Mouse (Mus musculus) retina, adult 2 months (tissue): ENCODE measurements around the gene Apoa2.
A peak's percentile ranks its signal among the peaks of the same experiment; 100 is the strongest.

Experiments used
- DNase-seq: peaks from one replicate; pipeline ENCODE4 v3.0.0-alpha.2; 2012; ENCODE audit warnings: low read depth, low spot score

The Apoa2 gene

GRCm38 (mm10) chr1:171205704-171206493, 19.0 kb upstream of the Apoa2 start:
- no peak for DNase-seq

GRCm38 (mm10) chr1:171209409-171209808, 15.4 kb upstream of the Apoa2 start:
- DNase-seq: no peak

DNA sequence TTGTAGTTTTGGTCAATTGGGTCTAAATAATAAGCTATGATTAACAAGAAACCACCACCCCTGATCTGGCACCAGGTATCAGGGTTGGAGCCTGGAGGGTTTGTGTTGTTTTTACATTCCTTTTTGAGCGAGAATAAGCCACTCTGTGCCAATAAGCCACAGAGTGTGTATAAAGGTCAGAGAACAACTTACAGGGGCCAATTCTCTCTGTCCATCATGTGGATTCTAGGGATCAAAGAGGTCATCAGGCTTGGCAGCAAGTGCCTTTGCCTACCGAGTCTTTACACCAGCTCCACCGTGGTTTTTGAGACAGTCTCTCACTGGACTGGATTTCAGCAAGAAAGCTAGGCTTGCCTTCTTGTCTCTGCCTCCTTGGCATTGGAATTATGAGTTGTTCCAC, 12.0 kb upstream of the Apoa2 start:
- DNase-seq: no peak

GRCm38 (mm10) chr1:171213801-171214496, 10.9 kb upstream of the Apoa2 start, which contains the start of gene Nr1i3:
TSS of gene Nr1i3 (plus strand) at chr1:171213970.
- no peak for DNase-seq

GRCm38 (mm10) chr1:171216241-171216955, 8.5 kb upstream of the Apoa2 start:
- DNase-seq: no peak

DNA sequence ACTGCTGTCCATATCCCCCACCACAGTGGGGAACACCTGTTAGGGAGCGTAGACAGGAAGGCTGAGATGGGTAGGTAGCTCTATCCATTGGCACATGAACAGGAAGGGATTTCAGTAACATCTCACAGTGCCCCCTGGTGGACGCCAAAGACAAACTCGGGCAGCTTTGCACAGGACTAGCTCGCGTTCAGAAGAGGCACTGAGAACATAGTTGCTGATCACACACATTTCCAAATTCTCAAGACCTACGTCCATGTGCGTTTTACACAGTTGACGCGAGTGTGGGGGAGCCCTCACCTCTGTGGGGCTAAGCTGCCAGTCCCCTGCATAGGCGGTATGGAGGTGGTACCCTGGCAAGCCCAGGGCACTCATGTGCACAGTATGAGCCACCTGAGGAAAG, 4.0 kb upstream of the Apoa2 start:
- peak; percentile 73 for DNase-seq

DNA sequence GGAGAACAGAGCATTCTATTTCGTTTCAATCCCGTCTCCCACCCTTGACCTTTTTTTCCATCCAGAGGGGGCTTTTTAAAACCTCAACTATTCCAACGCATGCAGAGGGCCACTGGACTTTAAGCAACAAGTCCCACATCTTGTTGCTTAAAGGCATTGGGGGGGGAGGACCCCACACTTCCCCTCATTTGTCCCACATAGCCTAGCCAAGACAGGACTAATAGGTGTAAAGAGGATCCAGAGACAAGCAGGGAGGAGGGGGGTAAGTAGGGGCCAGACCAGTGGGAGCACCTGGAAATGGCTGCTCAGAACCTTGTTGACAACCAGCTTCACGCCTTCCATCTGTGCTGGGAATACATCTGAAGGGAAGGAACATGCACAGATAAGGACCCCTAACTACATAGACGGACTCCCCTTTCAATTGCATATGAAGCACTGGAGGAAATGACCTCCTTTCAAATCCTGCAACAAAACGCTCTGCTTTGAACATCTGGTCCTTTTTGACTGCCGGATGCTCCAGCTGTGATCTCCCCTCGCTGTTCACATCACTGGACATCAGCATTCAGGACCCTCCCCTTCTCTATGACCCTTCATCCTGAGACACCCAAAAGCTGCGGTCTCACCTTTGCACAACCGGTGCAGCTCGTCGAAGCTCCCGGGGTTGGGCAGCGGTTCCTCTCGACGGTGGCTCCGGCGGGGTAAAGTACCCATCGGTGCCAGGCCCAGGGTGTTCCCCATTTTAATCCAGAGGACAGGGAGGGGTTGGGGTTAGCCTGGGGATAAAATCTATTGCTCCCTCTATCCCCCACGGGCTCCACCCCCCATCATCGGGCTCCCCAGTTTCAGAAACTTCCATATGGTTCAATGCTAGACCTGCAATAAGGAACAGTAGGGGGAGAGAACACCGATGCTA, 3.3 kb upstream of the Apoa2 start:
- DNase-seq: no peak

GRCm38 (mm10) chr1:171222238-171223155, 2.4 kb upstream of the Apoa2 start, which contains the start of gene Tomm40l:
TSS of gene Tomm40l (minus strand) at chr1:171222514.
- DNase-seq: peak; percentile 94

- no peak for DNase-seq
Observed at GRCm38 (mm10) chr1:171223168-171223567, 1.7 kb upstream of the Apoa2 start.

GRCm38 (mm10) chr1:171223796-171224195, 1.1 kb upstream of the Apoa2 start:
- no peak for DNase-seq

GRCm38 (mm10) chr1:171226780-171227179, 1.9 kb downstream of the Apoa2 start:
- no peak for DNase-seq

DNA sequence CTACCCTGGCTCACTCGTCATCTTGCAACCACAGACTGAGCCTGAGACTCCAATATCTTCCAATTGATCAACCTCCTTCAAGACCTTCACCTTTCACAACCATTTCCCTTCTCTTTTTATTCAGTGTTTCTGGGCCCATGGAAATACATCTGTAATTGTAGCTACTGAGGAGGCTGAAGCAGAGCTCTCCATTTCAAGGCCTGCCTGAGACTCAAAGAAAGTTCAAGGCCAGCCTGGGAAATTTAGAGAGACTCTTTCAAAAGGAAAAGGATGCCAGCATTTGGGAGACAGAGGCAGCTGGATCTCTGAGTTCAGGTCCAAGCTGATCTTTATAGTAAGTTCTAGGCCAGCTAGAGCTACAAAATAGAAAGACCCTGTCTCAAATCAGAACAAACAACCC, 3.0 kb downstream of the Apoa2 start:
- no peak for DNase-seq

DNA sequence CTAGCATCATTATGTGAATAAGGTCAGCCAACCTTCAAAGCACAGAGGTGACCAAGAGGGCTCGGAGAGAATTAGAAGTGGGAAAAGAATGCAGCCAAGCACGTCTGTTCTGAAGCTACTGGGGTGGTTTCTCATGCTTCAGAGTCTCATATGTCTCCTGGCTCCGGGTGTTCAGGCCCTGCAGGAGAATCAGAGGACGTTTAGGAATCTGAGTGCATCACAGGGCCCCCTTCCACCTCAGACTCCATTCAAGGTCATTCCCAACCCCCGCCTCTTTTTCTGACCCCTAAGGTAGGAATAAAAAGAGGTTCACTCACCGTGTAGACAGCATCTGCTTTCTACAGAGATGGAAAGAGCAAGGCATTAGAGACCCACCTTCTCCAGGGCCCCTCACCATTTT, 4.9 kb downstream of the Apoa2 start:
- DNase-seq: no peak

DNA sequence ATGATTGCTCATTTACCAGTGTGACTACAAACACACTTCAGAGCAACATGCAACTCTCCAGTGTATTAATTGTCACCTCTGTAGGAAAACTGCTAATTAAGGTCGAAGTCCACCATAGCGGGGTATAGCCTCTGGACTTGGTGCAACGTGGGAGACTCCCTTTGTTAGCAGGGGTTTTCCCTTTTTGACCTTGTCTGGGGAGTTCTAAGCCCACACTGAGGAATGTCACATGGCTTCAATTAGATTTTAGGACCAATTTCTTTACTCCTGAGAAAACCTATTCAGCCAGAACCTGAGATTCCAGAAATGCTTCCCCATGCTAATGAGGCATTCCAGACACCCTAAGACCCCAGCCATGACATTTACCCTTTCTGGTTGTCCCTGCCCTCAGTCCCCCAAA, 5.4 kb downstream of the Apoa2 start:
- no peak for DNase-seq

- no peak for DNase-seq
Observed at GRCm38 (mm10) chr1:171231844-171232243, 7.0 kb downstream of the Apoa2 start.

DNA sequence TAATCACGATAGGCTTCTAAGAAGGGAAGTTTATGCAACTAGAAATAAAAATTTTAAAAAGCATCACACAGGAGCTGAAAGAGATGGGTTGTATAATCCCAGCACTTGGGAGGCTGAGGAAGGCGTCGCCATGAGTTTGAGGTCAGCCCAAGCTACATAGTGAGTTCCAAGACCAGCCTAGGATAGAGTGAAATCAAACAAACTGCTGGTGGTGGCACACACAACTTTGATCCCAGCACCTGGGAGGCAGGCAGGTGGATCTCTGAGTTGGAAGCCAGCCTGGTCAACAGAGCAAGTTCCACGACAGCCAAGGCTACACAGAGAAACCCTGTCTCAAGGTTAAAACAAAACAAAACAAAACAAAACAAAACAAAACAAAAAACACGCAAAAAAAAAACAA, 7.5 kb downstream of the Apoa2 start:
- DNase-seq: no peak

DNA sequence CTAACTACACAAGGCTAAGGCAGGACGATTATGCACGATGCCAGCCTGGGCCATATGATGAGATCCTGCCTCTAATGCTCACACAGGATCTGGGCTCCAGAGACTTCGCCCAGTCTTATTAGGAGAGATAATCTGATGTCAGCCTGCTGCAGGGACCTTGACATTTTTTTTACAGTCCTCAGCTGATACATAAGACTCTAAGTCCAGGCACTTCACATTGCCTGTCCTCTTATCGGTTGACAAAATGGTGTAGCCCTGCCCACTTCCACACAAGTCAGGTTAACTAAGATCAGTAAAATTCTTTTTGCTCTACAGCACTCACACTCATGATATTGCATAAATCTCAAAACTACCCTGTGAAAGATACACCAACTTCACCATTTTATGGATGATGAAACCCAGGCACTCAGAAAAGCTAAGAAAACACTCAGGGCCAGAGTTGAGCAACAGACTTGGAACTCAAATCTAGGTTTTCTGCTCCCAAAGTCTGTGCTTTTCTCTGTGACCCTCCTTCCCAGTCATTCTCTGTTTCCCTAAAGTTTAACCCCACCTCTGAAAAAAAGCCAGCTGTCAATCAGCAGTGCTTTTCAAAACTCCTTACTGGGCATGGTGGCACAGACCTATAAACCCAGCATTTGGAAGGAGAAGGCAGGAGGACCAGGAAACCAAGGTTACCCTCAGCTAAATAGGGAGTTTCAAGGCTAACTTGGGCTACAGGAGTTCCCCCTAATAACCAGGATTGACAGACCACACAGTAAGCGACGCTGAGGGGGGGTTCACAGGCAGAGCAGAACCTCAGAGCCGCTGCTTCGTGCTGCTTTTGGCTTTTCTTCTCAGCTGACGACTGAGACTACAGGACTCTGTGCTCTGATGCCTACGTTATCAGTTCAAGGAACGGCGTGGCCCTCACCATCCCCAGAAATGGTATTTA, 8.2 kb downstream of the Apoa2 start:
- DNase-seq: no peak

DNA sequence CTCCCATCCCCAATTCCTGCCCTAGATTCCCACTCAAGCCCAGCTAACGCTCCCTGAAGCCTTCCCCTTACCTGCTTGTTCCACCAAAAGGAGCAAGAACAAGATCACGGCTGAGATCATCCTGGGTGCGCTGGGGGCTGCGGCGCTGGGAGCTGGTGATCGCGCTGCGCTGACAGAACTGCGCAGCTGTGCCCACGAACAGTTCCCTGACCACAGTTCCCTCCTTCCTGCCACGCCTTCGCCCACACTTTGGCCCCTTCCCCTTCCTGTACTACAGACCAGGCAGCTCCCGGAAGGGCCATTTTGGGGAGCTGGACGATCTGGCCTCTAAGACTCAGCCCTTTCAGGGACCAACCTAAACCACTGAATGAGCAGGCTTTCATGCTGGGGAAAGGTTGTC, 9.3 kb downstream of the Apoa2 start, which contains the start of gene Fcer1g:
Gene Fcer1g, minus strand, starts transcription at position 240 of the 400 bp plus-strand sequence.
- DNase-seq: no peak

DNA sequence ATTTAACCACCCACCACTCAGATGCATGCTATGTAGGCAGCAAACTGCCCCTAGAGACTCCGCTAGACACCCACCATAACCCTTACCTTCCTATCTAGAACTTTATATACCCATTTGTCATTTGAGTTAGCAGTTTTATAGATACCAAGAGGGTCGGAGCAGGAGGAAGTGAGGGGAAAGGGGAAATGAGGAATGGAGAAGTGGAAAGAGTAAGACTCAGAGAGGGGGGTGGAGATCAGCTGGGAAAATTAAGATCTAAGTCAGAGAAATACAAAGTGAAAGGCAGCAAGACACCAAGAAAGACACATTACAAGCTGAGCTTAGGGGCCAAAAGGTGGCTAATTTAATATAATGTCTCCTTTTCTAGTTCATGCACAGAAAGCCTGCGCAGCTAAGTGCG, 9.7 kb downstream of the Apoa2 start:
- no peak for DNase-seq
